Mouse (Mus musculus) MEL (cell line): ENCODE data around the gene Ankrd54. TPM values are rescaled to one million over a fixed set of nuclear protein-coding genes. Genes with fewer than 3 reads are reported as not detected.

Source experiments
- DNase-seq: peaks from one replicate; pipeline ENCODE4 v3.0.0; 2011; ENCODE audit warnings: low read depth, low spot score
- H3K27ac ChIP-seq: 2 replicates; pipeline ENCODE4 v1.5.1; 2012; ENCODE audit warnings: low read depth, mild to moderate bottlenecking, control low read depth, low read length, moderate library complexity; ENCODE audit not compliant: control insufficient read depth
- H3K27me3 ChIP-seq, 2 experiments: fragments of 150-350 bp in 1 of 2; sonication (generic) in 1 of 2; 2 replicates each; pipeline ENCODE4 v1.6.1; 2012; ENCODE audit warnings: low read length in 2 of 2, mild to moderate bottlenecking in 2 of 2, improper control_type of control experiment in 1 of 2, moderate library complexity in 1 of 2; ENCODE audit not compliant: insufficient read depth in 2 of 2, control insufficient read depth in 1 of 2
- H3K36me3 ChIP-seq, 2 experiments: 2 replicates each; pipeline ENCODE4 v1.6.1; 2012 to 2014; ENCODE audit warnings: low read length in 2 of 2, improper control_type of control experiment in 1 of 2, inconsistent platforms in 1 of 2, mild to moderate bottlenecking in 1 of 2; ENCODE audit not compliant: insufficient read depth in 2 of 2, control insufficient read depth in 1 of 2
- H3K4me1 ChIP-seq, 2 experiments: fragments of 150-350 bp in 1 of 2; sonication (generic) in 1 of 2; 2 replicates each; pipeline ENCODE4 v1.6.1; 2012; ENCODE audit warnings: low read length in 2 of 2, improper control_type of control experiment in 1 of 2, mild to moderate bottlenecking in 1 of 2; ENCODE audit not compliant: insufficient read depth in 2 of 2, control insufficient read depth in 1 of 2
- H3K4me3 ChIP-seq, 2 experiments: fragments of 150-350 bp in 1 of 2; sonication (generic) in 1 of 2; 2 replicates each; pipeline ENCODE4 v1.5.1; 2012; ENCODE audit warnings: low read depth in 2 of 2, low read length in 2 of 2, mild to moderate bottlenecking in 2 of 2, moderate library complexity in 2 of 2, control low read depth in 1 of 2, improper control_type of control experiment in 1 of 2; ENCODE audit not compliant: control insufficient read depth in 1 of 2, insufficient read depth in 1 of 2
- H3K79me2 ChIP-seq: 2 replicates; pipeline ENCODE4 v1.6.1; 2012; ENCODE audit warnings: mild to moderate bottlenecking, low read length, moderate library complexity; ENCODE audit not compliant: control insufficient read depth, poor library complexity, insufficient read depth
- H3K9ac ChIP-seq: 2 replicates; pipeline ENCODE4 v1.6.1; 2012; ENCODE audit warnings: low read depth, mild to moderate bottlenecking, control low read depth, low read length, moderate library complexity; ENCODE audit not compliant: control insufficient read depth, poor library complexity, severe bottlenecking
- H3K9me3 ChIP-seq: fragments of 150-350 bp; sonication (generic); replicated peaks from 2 replicates; pipeline ENCODE4 v1.6.1; 2012; ENCODE audit warnings: mild to moderate bottlenecking, low read length, improper control_type of control experiment, moderate library complexity; ENCODE audit not compliant: insufficient read depth
- BHLHE40 ChIP-seq: IDR thresholded peaks from 2 replicates; pipeline ENCODE4 v1.6.1; 2012; ENCODE audit warnings: low read depth, mild to moderate bottlenecking, inconsistent platforms, low read length, improper control_type of control experiment, borderline replicate concordance
- CHD1 ChIP-seq: IDR thresholded peaks from 2 replicates; pipeline ENCODE4 v1.6.1; 2012; ENCODE audit warnings: low read depth, mild to moderate bottlenecking, inconsistent platforms, low read length, improper control_type of control experiment
- CHD2 ChIP-seq: IDR thresholded peaks from 2 replicates; pipeline ENCODE4 v1.6.1; 2011; ENCODE audit warnings: low read length, improper control_type of control experiment
- CTCF ChIP-seq, 3 experiments: IDR thresholded peaks in 2 of 3; conservative IDR thresholded peaks in 1 of 3; 2 replicates each; pipeline ENCODE4 v1.5.1; 2011 to 2012; ENCODE audit warnings: low read length in 3 of 3, low read depth in 2 of 3, mild to moderate bottlenecking in 2 of 3, improper control_type of control experiment in 1 of 3, inconsistent platforms in 1 of 3, mixed read lengths in 1 of 3, moderate library complexity in 1 of 3; ENCODE audit not compliant: control insufficient read depth in 1 of 3, insufficient read depth in 1 of 3, poor library complexity in 1 of 3, severe bottlenecking in 1 of 3
- E2F4 ChIP-seq: IDR thresholded peaks from 2 replicates; pipeline ENCODE4 v1.6.1; 2011; ENCODE audit warnings: low read depth, low read length, improper control_type of control experiment, borderline replicate concordance
- ELF1 ChIP-seq: IDR thresholded peaks from 2 replicates; pipeline ENCODE4 v1.6.1; 2014; ENCODE audit warnings: low read depth, mild to moderate bottlenecking, inconsistent platforms, low read length, improper control_type of control experiment, moderate library complexity
- EP300 ChIP-seq, 2 experiments: IDR thresholded peaks; 2 replicates each; pipeline ENCODE4 v1.6.1; 2011; ENCODE audit warnings: improper control_type of control experiment in 2 of 2, low read length in 2 of 2, low read depth in 1 of 2, mild to moderate bottlenecking in 1 of 2
- GABPA ChIP-seq: IDR thresholded peaks from 2 replicates; pipeline ENCODE4 v1.6.1; 2012; ENCODE audit warnings: low read depth, mild to moderate bottlenecking, inconsistent platforms, low read length, improper control_type of control experiment, moderate library complexity
- GATA1 ChIP-seq: IDR thresholded peaks from 2 replicates; pipeline ENCODE4 v1.6.1; 2011; ENCODE audit warnings: low read depth, low read length, improper control_type of control experiment
- HCFC1 ChIP-seq: IDR thresholded peaks from 2 replicates; pipeline ENCODE4 v1.6.1; 2012; ENCODE audit warnings: low read depth, mild to moderate bottlenecking, inconsistent platforms, low read length, improper control_type of control experiment, moderate library complexity
- JUND ChIP-seq: IDR thresholded peaks from 2 replicates; pipeline ENCODE4 v1.6.1; 2011; ENCODE audit warnings: low read depth, mild to moderate bottlenecking, improper control_type of control experiment, low read length
- KAT2A ChIP-seq: conservative IDR thresholded peaks from 2 replicates; pipeline ENCODE4 v1.6.1; 2012; ENCODE audit warnings: low read depth, low read length, improper control_type of control experiment, inconsistent platforms
- MAX ChIP-seq: IDR thresholded peaks from 2 replicates; pipeline ENCODE4 v1.6.1; 2011; ENCODE audit warnings: low read length, improper control_type of control experiment
- MAZ ChIP-seq: IDR thresholded peaks from 2 replicates; pipeline ENCODE4 v1.6.1; 2012; ENCODE audit warnings: low read depth, mild to moderate bottlenecking, inconsistent platforms, low read length, improper control_type of control experiment
- MEF2A ChIP-seq: IDR thresholded peaks from 2 replicates; pipeline ENCODE4 v1.6.1; 2014; ENCODE audit warnings: low read depth, mild to moderate bottlenecking, inconsistent platforms, low read length, improper control_type of control experiment; ENCODE audit not compliant: poor library complexity, insufficient replicate concordance, severe bottlenecking; ENCODE audit errors: extremely low read depth
- MYB ChIP-seq: IDR thresholded peaks from 2 replicates; pipeline ENCODE4 v1.6.1; 2011; ENCODE audit warnings: mild to moderate bottlenecking, low read depth, low read length, improper control_type of control experiment
- MYC ChIP-seq: IDR thresholded peaks from 2 replicates; pipeline ENCODE4 v1.6.1; 2011; ENCODE audit warnings: low read depth, mild to moderate bottlenecking, low read length, improper control_type of control experiment, moderate library complexity
- NRF1 ChIP-seq: IDR thresholded peaks from 2 replicates; pipeline ENCODE4 v1.6.1; 2014; ENCODE audit warnings: low read depth, mild to moderate bottlenecking, inconsistent platforms, low read length, improper control_type of control experiment, moderate library complexity; ENCODE audit not compliant: poor library complexity, insufficient read depth, severe bottlenecking
- POLR2AphosphoS2 ChIP-seq: IDR thresholded peaks from 2 replicates; pipeline ENCODE4 v1.6.1; 2011; ENCODE audit warnings: low read length, improper control_type of control experiment
- RAD21 ChIP-seq: IDR thresholded peaks from 2 replicates; pipeline ENCODE4 v1.6.1; 2011; ENCODE audit warnings: mild to moderate bottlenecking, low read depth, low read length, improper control_type of control experiment
- RCOR1 ChIP-seq: IDR thresholded peaks from 2 replicates; pipeline ENCODE4 v1.6.1; 2012; ENCODE audit warnings: low read depth, mild to moderate bottlenecking, inconsistent platforms, low read length, improper control_type of control experiment
- SMC3 ChIP-seq: IDR thresholded peaks from 2 replicates; pipeline ENCODE4 v1.6.1; 2011; ENCODE audit warnings: low read depth, low read length, improper control_type of control experiment
- TBP ChIP-seq: IDR thresholded peaks from 2 replicates; pipeline ENCODE4 v1.8.0; 2011; ENCODE audit warnings: low read depth, low read length, improper control_type of control experiment
- TCF12 ChIP-seq: IDR thresholded peaks from 2 replicates; pipeline ENCODE4 v1.6.1; 2014; ENCODE audit warnings: low read depth, mild to moderate bottlenecking, inconsistent platforms, low read length, improper control_type of control experiment, moderate library complexity
- USF1 ChIP-seq: IDR thresholded peaks from 2 replicates; pipeline ENCODE4 v1.6.1; 2014; ENCODE audit warnings: low read depth, mild to moderate bottlenecking, inconsistent platforms, low read length, improper control_type of control experiment, moderate library complexity
- USF2 ChIP-seq, 2 experiments: IDR thresholded peaks; 2 replicates each; pipeline ENCODE4 v1.6.1; 2011 to 2012; ENCODE audit warnings: improper control_type of control experiment in 2 of 2, low read length in 2 of 2, borderline replicate concordance in 1 of 2, inconsistent platforms in 1 of 2, low read depth in 1 of 2, mild to moderate bottlenecking in 1 of 2; ENCODE audit not compliant: insufficient read depth in 1 of 2
- ZKSCAN1 ChIP-seq: IDR thresholded peaks from 2 replicates; pipeline ENCODE4 v1.6.1; 2012; ENCODE audit warnings: low read depth, mild to moderate bottlenecking, inconsistent platforms, low read length, improper control_type of control experiment, moderate library complexity
- ZNF384 ChIP-seq: IDR thresholded peaks from 2 replicates; pipeline ENCODE4 v1.6.1; 2012; ENCODE audit warnings: low read depth, mild to moderate bottlenecking, inconsistent platforms, low read length, improper control_type of control experiment
- polyA plus RNA-seq, 2 experiments: library from polyadenylated mRNA; stranded (reverse) in 1 of 2; unstranded in 1 of 2; fragments of >175 nt in 1 of 2; fragments of >200 nt in 1 of 2; gene quantifications; 2 replicates each; pipeline versions ENCODE4 v1.2.1 to v1.2.4; 2012; ENCODE audit warnings: low replicate concordance in 2 of 2, low read depth in 1 of 2; ENCODE audit not compliant: insufficient read length in 2 of 2, insufficient read depth in 1 of 2, missing spikeins in 1 of 2
- total RNA-seq: library from RNA; depleted of rRNA; stranded (reverse); fragments of 300-350 nt; gene quantifications from 2 replicates; pipeline ENCODE4 v1.2.3, GENCODE M21; 2012

Ankrd54 gene
- total and polyA plus RNA-seq, 3 experiments: 42.3 to 62.2 TPM; not detected in 1

DNA sequence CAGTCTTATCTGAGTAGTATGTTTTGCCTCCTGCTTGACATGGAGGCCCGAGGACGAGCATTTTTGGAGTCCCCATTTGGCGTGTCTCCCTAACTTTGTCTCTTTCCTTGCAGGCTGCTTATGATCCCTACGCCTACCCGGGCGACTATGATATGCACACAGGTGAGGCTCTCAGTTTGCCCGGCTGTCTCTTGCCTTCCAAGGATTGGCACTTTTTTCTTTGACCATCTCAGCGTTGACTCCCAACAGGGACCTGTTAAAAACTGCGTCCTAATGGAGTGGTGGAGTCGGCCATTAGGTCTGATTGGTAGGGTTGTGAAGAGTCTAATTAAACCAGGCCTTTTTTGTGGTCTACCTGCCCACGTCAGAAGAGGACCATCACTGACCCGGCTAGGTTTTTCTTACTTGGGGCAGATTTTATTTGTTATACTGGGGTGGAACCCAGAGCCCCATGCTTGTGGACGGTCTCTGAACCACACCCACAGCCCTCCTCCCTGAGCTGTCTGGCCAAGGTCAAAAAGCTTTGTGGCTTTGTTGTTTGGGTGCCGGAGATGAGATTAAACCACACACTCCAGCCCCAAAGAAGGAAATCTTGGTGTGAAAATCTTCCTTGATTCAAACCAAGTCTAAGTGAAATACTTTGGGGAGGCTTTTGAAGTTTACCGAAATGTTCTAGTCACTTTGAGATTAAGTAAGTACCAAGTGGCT, 13.1 kb upstream of the Ankrd54 start:
- TF ChIP-seq POLR2AphosphoS2 (no peak), USF1 (no peak), ZNF384 (no peak), TBP (no peak), EP300 (IDR thresholded peaks at IDR 0.05; ENCODE audit: low read depth in 1 of 2, low read length in 2 of 2) (no peak), RCOR1 (peak; percentile 37; the same call in 1 of the 2 replicates)
- TF ChIP-seq, all 39 proteins: peak for 1
- no peaks in the 10 kb centered on the region for H3K27me3 ChIP-seq
- peaks cover 14 to 17% of the 10 kb centered on the region in 2 experiments for H3K36me3 ChIP-seq
- peak overlapping the region; percentile 82 for H3K27ac ChIP-seq
- no peaks in the 10 kb centered on the region for H3K9me3 ChIP-seq
- H3K9ac ChIP-seq: peak overlapping the region; percentile 98
- DNase-seq: no peak
- peaks cover 29% of the 10 kb centered on the region for H3K79me2 ChIP-seq
- H3K4me1 ChIP-seq: peaks cover 0 to 18% of the 10 kb centered on the region in 2 experiments; a peak in 2 of 4 replicates
- H3K4me3 ChIP-seq: peak overlapping the region; percentile 83 to 89

DNA sequence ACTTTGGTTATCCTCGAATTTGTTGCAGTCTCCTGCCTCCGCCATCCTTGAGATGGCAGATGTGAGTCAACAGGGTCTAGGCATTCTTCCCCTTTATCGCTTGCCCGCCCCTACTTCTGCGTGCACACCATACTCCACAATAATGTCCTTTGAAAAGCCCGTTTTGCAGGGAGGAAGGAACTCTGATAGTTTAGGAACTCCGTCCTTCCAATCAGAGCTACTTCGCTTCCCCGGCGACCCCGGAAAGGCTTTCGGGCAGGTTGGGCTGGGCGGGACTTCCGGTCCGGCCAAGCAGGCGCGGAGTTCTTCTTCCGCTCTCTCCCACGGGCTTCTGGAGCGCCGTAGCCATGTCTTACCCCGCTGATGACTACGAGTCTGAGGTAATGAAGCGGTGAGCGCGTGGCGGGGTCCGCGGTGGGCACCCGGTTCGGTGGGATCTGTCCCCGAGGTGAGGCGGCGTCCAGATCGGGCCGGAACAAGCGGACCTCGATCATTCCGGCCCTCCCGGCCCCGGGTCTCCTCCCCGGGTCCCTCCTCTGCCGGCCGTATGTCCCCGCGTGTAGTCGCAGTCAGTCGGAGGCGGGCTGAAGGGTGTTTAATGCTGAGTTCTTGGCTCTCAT, 12.3 kb upstream of the Ankrd54 start, which contains the start of gene Eif3l:
TSS of gene Eif3l (plus strand) at position 267 of the 620 bp plus-strand sequence.
- Histone ChIP-seq H3K27ac (peak within 1 kb of the TSS; percentile 95), H3K4me1 (peaks cover 0 to 18% of the 10 kb centered on the region in 2 experiments; a peak in 2 of 4 replicates), H3K4me3 (peak within 1 kb of the TSS; percentile 83 to 89), H3K9me3 (no peaks in the 10 kb centered on the region), H3K36me3 (peaks cover 13 to 14% of the 10 kb centered on the region in 2 experiments), H3K9ac (peak within 1 kb of the TSS; percentile 98), H3K79me2 (peaks cover 29% of the 10 kb centered on the region), H3K27me3 (no peaks in the 10 kb centered on the region)
- peak; percentile 93 for DNase-seq
- TF ChIP-seq EP300 (IDR thresholded peaks at IDR 0.05; ENCODE audit: low read depth in 1 of 2, low read length in 2 of 2): peak in 1 of 2 experiments; percentile 45; a peak in 2 of 4 replicates
- TF ChIP-seq ZKSCAN1: no peak
- TF ChIP-seq JUND: no peak
- TF ChIP-seq HCFC1: peak; percentile 97
- no peak for TF ChIP-seq MEF2A
- TF ChIP-seq MYB: no peak
- 0 out of 2 replicates have a peak, but pooled peaks have one; percentile 20 for TF ChIP-seq GATA1
- TF ChIP-seq CTCF (IDR thresholded peaks at IDR 0.05 in 2 of 3, conservative IDR thresholded peaks at IDR 0.05 in 1 of 3; ENCODE audit: control insufficient read depth in 1 of 3, insufficient read depth in 1 of 3, low read depth in 2 of 3, low read length in 3 of 3, poor library complexity in 1 of 3, severe bottlenecking in 1 of 3): 0 out of 6 replicates have a peak, but pooled peaks of 2 of the 3 experiments have one; percentile 1 to 2
- peak; percentile 71 for TF ChIP-seq TCF12
- no peak for TF ChIP-seq CHD1
- TF ChIP-seq ELF1: peak; percentile 93
- no peak for TF ChIP-seq BHLHE40
- peak; percentile 66; the same call in 1 of the 2 replicates for TF ChIP-seq MAZ
- TF ChIP-seq RAD21: no peak
- no peak for TF ChIP-seq USF2 (IDR thresholded peaks at IDR 0.05; ENCODE audit: borderline replicate concordance in 1 of 2, insufficient read depth in 1 of 2, low read depth in 1 of 2, low read length in 2 of 2)
- TF ChIP-seq SMC3: no peak
- no peak for TF ChIP-seq E2F4
- TF ChIP-seq NRF1: peak; percentile 66
- TF ChIP-seq CHD2: peak; percentile 74
- TF ChIP-seq MAX: no peak; the same call in none of the 2 replicates
- TF ChIP-seq MYC: peak; percentile 65; the same call in 1 of the 2 replicates
- TF ChIP-seq RCOR1: peak; percentile 76
- no peak for TF ChIP-seq GABPA
- TF ChIP-seq ZNF384: no peak
- peak; percentile 92 for TF ChIP-seq KAT2A
